Mouse (Mus musculus) liver (tissue): ENCODE measurements around the gene Ttc29.
A peak's percentile ranks its signal among the peaks of the same experiment; 100 is the strongest.

Experiments
- DNase-seq: peaks from one replicate; pipeline ENCODE4 v3.0.0-alpha.2; 2020; ENCODE audit warnings: mixed read lengths

Ttc29 gene

GRCm38 (mm10) chr8:78284805-78285204, 71.7 kb downstream of the Ttc29 start:
- no peak for DNase-seq

- no peak for DNase-seq
Observed at GRCm38 (mm10) chr8:78285366-78285765, 72.3 kb downstream of the Ttc29 start.

DNA sequence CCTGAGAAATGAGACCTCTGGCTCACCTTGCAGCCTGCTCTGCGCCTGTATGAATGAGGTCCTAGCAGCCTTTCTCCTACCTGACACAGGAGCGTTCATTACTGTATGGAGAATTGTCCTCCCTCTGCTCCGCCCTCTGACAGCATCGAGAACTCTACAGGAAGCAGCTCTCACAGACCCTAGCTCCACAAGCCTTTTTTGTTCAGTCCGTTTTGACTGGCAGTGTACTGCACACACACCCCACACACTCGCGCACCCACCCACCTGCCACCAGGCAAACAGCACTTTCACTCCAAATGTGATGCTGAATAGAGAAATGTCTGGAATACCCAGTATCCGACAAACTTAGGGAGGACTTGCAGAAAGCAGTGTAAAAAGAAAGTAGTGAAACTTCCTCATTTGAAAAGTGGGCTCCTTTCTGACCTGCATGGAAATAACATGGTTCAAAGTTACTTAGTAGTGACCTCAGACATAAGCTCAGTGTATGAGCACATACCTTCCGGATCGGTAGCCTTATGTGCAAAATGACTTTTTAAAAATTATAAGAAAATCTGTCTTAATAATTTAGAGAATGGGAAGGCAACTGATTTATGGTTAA, 76.4 kb downstream of the Ttc29 start:
- DNase-seq: no peak

DNA sequence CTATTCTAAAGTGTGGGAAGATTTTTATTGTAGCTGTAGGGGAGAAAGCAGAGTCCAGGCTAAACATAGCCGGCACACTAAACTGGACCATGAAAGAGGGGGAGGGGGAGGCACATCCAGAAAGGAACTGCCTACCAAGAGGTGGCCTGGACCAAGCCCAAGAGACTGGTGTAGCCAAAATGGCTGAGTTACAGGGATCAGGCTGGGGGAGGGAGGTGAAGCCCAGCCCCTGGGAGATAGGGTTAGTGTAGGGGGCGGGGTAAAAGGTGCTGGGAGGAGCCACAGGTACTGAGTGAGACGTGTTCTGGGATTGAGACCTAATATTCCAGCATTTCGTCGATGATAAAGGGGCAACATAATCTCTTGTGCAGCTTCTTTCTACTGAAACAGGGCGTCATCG, 77.2 kb downstream of the Ttc29 start:
- DNase-seq: no peak

DNA sequence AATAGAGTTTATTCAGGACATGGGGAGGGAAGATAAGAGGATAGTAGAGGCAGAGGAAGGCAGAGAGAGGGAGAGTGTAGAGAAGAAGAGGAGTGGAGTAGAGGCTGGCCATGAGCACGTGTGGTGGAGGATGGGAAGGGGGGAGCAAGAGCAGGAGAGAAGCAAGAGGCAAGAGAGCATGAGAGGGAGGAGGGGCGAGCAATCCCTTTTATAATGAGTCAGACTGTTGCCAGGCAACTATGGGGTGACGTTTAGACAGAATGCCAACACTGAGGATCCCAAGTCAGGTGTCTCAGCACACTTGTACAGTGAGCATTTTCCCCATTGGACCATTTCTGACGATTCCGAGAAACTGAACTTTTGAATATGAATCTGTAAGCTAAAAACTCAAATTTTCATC, 82.4 kb downstream of the Ttc29 start:
- DNase-seq: no peak

GRCm38 (mm10) chr8:78303579-78303978, 90.5 kb downstream of the Ttc29 start:
- DNase-seq: no peak

GRCm38 (mm10) chr8:78306604-78307003, 93.5 kb downstream of the Ttc29 start:
- no peak for DNase-seq

DNA sequence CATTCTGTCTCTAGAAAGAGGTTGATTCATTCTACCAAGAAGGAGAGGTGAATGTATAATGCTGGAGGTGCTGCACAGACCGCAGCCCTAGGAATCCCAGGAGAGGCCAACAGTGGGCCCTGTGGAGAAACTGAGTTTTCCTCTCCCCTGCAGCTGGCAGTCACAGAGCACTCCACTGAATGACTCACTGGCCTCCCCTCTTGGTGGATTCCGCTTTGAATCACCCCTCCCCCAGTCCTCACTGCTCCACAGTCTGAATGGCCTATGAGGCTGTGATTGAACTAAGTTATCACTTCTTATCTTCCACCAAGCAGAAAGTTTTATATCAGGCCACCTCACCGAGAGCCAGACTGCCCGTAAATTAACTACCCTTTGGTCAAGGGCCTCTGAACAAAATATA, 94.0 kb downstream of the Ttc29 start:
- DNase-seq: no peak

- no peak for DNase-seq
Observed at GRCm38 (mm10) chr8:78309539-78309938, 96.4 kb downstream of the Ttc29 start.

DNA sequence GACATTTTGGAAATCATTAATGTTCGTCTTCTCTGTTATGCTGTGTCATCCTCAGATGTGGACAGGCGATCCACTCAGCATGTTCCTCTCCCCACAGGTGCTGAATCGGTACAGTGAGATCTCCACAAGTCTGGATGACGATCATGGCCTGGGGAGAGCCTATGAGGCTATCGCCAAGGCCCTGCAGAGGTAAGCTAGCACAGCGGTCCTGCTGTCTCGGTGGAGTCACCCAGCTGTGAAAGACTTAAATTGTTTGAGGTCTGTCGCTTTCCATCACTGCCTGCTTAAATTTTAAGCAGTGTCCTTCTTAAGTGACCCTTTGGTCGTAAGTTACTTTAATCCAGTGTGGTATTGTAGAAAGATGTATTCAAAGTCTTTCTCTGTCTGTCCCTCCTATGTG, 102.5 kb downstream of the Ttc29 start:
- DNase-seq: no peak

DNA sequence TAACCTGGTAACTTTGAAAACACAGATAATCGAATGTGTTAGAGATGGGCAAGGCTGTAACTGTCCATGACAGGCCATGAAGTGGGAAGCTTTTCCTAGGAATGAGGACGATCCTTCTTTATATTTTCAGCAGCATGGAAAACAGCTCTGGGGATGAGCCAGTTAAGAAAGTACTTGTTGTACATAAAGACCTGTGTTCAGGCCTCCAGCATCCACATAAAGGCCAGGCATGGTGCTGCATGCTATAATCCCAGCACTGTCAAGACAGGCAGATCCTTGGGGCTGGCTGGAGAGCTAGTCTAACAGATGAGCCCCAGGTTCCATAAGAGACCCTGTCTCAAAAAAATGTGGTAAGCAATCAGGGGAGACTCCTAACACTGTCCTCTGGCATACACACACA, 104.6 kb downstream of the Ttc29 start:
- no peak for DNase-seq

DNA sequence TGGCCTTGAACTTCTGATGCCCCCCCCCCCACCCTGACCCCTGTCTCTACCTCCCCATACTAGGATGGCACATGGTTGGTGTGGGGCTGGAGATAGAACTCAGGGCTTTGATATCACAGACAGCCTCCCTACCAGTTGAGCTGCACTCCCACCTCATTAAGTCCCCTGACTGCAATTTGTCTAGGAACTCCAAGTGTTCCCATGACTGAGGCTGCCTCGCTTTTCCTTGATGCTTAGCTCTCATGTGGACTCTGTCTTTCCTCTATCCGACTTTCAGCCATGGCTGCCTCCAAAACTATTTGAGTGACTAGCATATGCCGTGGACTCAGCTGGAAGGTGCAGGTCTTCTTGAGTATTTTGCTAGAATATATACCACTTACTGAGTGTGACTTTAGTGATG, 110.3 kb downstream of the Ttc29 start:
- DNase-seq: no peak

DNA sequence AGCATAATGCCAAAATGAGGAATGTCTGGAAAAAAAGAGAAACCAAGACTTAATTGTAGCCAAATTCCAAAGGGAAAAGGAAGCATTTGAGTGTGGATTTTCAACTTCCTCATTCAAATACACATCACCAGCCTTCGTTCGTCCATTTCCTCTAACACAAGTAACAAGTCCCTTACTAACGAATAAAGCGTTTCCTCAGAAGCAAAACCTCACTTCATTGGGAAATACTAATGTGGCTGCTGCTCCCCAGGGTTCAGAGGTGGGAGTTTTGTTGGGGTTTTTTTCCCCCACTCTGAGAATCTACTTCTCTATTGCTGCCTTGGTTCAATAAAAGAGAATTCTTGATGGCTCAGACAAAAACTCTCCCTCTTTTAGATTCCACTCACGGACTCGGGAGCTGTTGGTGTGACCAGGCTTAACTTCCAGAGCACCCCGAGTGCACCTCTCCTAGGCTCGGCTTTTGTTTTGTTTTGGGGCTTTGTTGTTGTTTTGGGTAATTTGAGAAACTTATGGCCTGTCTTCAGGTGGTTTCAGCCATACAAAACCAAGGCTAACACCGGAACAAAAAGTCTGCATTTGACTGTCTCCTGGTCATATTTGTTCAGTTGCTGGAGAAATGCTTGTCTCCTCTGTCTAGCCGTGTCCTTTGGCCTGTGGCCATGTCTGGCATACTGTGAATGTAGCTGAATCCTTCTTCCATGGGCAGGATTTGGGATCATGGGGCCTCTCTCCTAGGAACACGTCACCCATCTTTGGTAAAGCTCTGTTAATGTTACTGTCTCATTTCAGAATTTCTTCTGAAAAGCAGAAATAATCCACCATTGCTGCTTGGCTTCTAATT, 127.8 kb downstream of the Ttc29 start:
- DNase-seq: no peak

DNA sequence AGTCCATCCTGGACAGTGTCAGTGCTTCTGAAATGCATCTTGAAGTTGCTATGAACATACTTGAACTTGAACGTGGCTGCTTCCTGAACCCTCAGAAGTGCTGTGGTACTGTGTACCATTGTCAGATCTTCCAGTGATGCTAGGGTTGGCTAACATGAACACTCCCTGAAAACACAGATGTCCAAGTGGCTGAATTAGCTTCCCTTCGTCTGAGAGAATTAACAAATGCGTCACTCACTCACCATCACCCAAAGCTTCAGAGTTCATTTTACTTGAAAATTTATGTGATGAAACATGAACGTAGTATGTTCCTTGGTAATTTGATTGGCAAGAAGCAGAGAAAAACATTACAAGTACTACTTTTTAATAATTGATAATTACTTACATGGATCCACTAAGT, 129.1 kb downstream of the Ttc29 start:
- DNase-seq: no peak

- DNase-seq: no peak
Observed at GRCm38 (mm10) chr8:78344006-78344405, 130.9 kb downstream of the Ttc29 start.

DNA sequence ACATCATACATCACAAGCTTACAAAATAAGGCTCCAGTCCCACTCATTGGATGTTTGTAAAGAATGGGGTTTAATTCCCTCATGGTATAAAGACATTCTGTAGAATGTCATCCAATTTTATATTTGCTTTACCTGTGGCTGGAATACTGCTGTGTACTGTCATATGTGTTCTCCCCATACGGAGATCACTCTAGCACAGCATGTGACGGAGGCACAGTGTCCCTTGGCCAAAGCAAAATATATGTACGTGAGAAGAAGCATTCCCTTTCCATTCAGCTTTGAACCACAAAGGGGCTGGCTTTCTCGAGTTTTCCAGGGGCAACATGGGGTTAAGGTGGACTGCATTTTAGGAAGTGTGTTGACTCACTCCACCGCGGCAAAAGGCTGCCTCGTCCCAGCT, 132.6 kb downstream of the Ttc29 start:
- DNase-seq: no peak

DNA sequence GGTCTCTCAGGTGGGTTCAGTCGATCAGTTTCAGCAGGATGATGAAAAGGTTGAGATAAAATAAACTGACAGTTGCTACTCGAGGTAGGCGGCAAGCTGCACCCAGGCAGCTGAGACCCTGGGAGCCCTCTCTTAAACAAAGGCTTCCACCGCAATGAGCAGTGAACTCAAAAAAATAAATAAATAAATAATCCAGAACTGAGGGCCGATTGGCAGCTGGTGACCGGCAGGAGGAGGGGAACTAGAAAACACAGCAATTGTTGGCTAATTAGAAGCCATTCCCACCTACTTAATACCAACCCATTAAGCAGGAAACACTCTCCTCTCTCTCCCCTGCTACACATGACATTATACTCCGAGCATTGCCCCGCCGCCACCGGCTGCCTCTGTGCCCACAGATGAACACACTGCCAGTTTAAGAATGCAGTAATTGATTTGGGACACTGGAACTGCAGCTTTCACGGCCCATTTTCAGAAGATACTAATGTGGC, 133.1 kb downstream of the Ttc29 start:
- no peak for DNase-seq

DNA sequence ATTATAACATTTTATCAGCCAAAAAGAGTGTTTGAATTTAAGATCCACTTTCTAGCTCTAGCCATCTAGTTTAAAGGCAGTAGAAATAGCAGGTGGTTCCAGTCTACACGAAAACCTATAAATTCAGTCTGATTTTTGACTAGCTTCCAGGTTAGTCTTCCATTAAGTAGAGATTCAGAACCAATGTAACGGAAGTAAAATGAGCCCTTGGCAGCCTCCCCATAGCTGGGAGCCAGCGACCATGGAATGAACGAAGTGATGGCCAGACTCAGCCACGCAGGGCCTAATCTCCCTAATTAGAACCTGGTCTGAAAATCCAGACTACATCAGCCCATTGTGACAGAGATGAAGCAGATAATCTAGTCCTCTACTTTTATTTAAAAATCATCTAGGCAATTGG, 140.8 kb downstream of the Ttc29 start:
- DNase-seq: no peak

DNA sequence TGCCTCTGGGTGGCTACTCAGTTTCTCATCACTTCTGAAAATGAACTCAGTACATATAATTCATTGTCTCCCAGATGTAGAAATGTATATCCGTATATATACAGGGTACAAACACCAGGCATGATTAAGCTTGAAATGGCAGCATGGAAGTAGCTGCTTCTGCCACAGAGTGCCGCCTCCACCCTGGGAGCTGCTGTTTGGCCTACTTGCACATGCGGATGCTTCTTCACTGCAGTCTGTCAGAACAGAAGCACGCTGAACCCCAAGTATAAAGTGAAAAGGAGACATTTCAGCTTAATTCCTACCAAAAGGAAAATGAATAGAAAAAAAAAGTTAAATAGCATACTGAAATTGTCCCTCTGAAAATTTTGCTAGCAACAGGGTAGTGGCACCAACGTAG, 141.7 kb downstream of the Ttc29 start:
- DNase-seq: no peak

DNA sequence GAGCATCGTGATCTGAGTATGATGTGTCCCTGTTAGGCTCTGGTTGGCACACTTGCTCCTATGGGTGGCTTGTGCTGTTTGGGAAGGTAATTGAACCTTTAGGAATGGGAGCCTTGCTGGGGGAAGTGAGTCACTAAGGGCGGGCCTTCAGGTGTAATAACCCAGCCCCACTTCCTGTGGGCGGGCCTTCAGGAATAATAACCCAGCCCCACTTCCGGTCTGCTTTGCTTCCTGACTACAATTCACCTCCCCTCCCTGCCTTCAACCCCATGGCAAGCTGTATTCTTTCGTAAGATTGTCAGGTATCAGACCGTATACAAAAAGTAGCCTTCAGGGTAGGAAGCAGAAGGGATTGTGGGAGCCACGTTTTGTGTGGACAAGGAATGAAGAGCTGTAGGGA, 177.7 kb downstream of the Ttc29 start:
- DNase-seq: no peak

DNA sequence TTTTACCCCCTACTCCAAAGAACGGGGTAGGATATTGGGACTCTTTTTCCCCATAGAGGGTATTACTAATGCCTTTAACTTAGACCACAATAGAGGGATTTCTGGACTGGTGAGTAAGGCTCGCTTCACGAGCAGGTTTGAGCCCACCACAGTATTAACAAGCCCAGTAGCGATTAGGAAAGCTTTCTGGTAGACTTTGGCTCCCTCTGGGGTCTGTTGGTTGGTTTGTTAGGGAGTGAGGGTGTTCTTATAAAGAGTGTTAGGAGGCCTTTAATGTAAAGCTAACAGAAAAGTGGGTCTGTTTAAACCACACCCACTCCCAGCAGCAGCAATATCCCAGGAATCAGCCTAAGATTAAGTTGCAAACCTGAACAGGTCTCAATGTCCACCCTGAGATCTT, 206.2 kb downstream of the Ttc29 start:
- DNase-seq: no peak

DNA sequence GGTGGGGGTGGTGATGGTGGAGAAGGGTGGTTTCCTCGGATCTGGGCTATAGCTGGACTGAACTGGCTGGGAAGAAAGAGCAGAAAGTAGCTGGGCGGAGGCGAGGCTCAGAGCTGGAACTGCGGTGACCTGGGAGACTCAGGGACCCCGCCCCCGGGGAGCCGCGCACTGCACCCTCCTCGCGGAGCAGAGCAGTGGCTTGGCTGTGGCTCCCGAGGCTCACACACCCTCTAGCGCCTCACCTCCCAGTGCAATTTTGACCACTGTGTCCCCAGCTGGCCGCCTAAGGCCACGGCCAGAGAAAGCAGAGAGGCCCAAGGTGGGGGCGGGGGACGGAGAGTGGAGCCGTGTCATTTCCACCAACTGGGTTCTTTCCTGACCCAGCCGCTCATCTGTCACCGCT, 207.0 kb downstream of the Ttc29 start:
- DNase-seq: peak; percentile 8

DNA sequence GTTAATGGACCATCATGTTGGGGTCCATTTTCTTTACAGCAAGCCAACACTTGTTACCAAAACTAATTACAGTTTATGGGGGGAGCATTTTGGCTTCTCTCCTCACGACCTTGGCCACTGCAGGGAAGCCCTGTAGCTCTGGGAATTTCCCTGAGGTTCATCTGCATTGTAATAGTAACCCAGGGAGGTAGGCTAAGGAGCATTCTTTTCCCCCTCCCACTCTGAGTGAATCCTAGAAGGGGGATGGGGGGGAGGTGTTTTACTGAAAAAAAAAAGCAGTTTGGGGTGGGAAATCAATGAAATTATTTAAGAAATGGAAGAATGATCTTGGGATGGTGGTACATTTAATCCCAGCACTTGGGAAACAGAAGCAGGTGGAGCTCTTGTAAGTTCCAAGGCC, 210.8 kb downstream of the Ttc29 start:
- no peak for DNase-seq

DNA sequence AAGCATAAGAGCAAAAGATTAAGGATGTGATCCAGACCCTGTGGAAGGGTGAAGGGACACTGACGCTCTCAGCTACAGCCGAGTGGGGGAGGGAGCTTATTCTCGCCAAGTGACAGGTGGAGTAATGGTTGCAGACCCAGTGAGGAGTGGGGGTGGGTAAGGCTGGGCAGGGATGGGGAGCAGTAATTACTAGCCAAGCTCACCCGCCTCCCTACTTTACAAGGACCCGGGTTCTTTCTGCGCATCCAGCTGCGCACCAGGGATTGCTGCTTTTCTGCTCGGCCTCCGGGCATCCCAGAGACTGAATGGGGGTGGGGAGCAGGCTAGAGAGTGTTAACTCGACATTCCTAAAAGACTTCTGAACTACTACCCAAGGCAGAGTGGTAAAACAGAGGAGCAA, 213.4 kb downstream of the Ttc29 start:
- DNase-seq: no peak
